Mouse (Mus musculus) ES-E14 (cell line): ENCODE results near the gene Slc2a9. TPM values are rescaled to one million over a fixed set of nuclear protein-coding genes. Genes with fewer than 3 reads are reported as not detected.

Experiments
- DNase-seq: peaks from one replicate; pipeline ENCODE4 v3.0.0-alpha.2; 2013; ENCODE audit warnings: low read depth, low spot score
- H3K27ac ChIP-seq: 2 replicates; pipeline ENCODE4 v1.5.1; 2012; ENCODE audit warnings: low read depth, mild to moderate bottlenecking, low read length, moderate library complexity, mixed read lengths; ENCODE audit not compliant: poor library complexity, insufficient read depth, severe bottlenecking
- H3K36me3 ChIP-seq: 2 replicates; pipeline ENCODE4 v1.6.1; 2012; ENCODE audit warnings: mild to moderate bottlenecking, low read length, moderate library complexity, mixed read lengths; ENCODE audit not compliant: control insufficient read depth, poor library complexity, insufficient read depth, severe bottlenecking
- H3K4me1 ChIP-seq, 2 experiments: fragments of 150-350 bp in 1 of 2; sonication (generic) in 1 of 2; 2 replicates each; pipeline ENCODE4 v1.6.1; 2012; ENCODE audit warnings: low read length in 2 of 2, mild to moderate bottlenecking in 1 of 2, mixed read lengths in 1 of 2; ENCODE audit not compliant: control insufficient read depth in 2 of 2, insufficient read depth in 2 of 2, poor library complexity in 1 of 2
- H3K4me3 ChIP-seq, 2 experiments: fragments of 150-350 bp in 1 of 2; sonication (generic) in 1 of 2; 2 replicates each; pipeline ENCODE4 v1.5.1; 2012; ENCODE audit warnings: low read length in 2 of 2, low read depth in 1 of 2, mild to moderate bottlenecking in 1 of 2, mixed read lengths in 1 of 2; ENCODE audit not compliant: insufficient read depth in 1 of 2, poor library complexity in 1 of 2, severe bottlenecking in 1 of 2
- H3K9ac ChIP-seq: 2 replicates; pipeline ENCODE4 v1.6.1; 2012; ENCODE audit warnings: low read depth, mild to moderate bottlenecking, low read length, mixed read lengths; ENCODE audit not compliant: poor library complexity, insufficient read depth, severe bottlenecking
- H3K9me3 ChIP-seq: fragments of 150-350 bp; sonication (generic); 2 replicates; pipeline ENCODE4 v1.6.1; 2012; ENCODE audit warnings: low read depth, mild to moderate bottlenecking, low read length; ENCODE audit not compliant: control insufficient read depth, insufficient read depth
- CHD2 ChIP-seq: IDR thresholded peaks from 2 replicates; pipeline ENCODE4 v1.6.1; 2014; ENCODE audit warnings: mild to moderate bottlenecking, low read depth, low read length, inconsistent platforms
- HCFC1 ChIP-seq: IDR thresholded peaks from 2 replicates; pipeline ENCODE4 v1.6.1; 2012; ENCODE audit warnings: low read length, inconsistent platforms, borderline replicate concordance; ENCODE audit not compliant: insufficient read depth
- MAFK ChIP-seq: IDR thresholded peaks from 2 replicates; pipeline ENCODE4 v1.6.1; 2014; ENCODE audit warnings: mild to moderate bottlenecking, low read depth, low read length, inconsistent platforms; ENCODE audit not compliant: insufficient read depth
- ZC3H11A ChIP-seq: IDR thresholded peaks from 2 replicates; pipeline ENCODE4 v1.6.1; 2012; ENCODE audit warnings: low read depth, mild to moderate bottlenecking, inconsistent platforms, low read length, borderline replicate concordance
- ZNF384 ChIP-seq: IDR thresholded peaks from 2 replicates; pipeline ENCODE4 v1.6.1; 2012; ENCODE audit warnings: low read depth, low read length, inconsistent platforms
- in situ Hi-C, 2 experiments: fragments of 600-800 bp; cut with MboI; formaldehyde crosslinking; loops; one replicate each; pipeline ENCODE4 v1.15.1; 2025; ENCODE audit warnings: low sequenced_read_pairs in 2 of 2, inconsistent platforms in 1 of 2; ENCODE audit not compliant: unreplicated experiment in 2 of 2
- total RNA-seq: library from RNA; depleted of rRNA; stranded (reverse); fragments of 300-350 nt; gene quantifications from 2 replicates; pipeline ENCODE4 v1.2.3, GENCODE M21; 2012

Slc2a9 gene
- total RNA-seq, 1 experiment: 0.71 TPM

GRCm38 (mm10) chr5:38448121-38448520 lies 54.8 kb downstream of the Slc2a9 start:
- Histone ChIP-seq H3K36me3 (no peaks in the 10 kb centered on the region), H3K27ac (no peak overlapping the region), H3K4me1 (no peaks in the 10 kb centered on the region), H3K9ac (no peak overlapping the region), H3K4me3 (no peak overlapping the region), H3K9me3 (no peaks in the 10 kb centered on the region)
- no peak for DNase-seq
- TF ChIP-seq ZNF384 (no peak), HCFC1 (no peak)
- in situ Hi-C loops: no loop called here

DNA sequence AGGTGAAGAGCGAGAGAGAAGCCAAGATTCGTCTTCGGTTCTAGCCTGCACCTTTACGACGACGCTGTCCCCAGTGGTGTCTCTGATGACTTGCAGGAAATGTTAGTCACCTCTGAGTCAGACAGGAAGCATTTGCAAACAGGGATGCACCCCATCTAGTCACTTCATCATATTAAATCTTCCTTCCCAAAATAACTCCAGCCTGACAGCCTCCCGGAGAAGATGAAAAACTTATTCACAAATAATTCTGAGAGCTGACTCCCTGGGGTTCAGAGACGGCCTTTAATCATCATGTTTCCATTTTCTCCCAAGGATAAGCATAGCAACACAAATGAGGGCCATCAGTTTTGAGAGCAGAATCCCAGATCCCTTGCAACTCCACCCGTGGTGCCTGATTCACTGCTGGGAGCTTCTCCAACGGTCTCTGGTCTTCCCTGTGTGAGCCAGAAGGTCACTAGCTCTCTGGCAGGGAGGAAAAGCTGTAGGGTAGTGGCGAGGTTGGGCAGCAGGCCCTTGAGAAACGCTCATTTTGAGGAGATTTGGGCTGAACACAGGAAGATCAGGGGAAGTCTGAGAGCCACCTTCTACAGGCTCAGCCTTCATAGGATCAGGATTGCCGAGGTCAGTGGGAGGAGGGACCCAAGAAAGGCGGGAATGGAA lies 56.5 kb downstream of the Slc2a9 start:
- Histone ChIP-seq H3K9ac (no peak overlapping the region), H3K36me3 (no peaks in the 10 kb centered on the region), H3K4me3 (no peak overlapping the region), H3K9me3 (no peaks in the 10 kb centered on the region), H3K4me1 (no peaks in the 10 kb centered on the region), H3K27ac (no peak overlapping the region; the same call in 1 of the 2 replicates)
- no peak for DNase-seq
- TF ChIP-seq HCFC1 (no peak), ZC3H11A (no peak), ZNF384 (no peak), MAFK (no peak), CHD2 (no peak)
- in situ Hi-C loops: no loop called here

DNA sequence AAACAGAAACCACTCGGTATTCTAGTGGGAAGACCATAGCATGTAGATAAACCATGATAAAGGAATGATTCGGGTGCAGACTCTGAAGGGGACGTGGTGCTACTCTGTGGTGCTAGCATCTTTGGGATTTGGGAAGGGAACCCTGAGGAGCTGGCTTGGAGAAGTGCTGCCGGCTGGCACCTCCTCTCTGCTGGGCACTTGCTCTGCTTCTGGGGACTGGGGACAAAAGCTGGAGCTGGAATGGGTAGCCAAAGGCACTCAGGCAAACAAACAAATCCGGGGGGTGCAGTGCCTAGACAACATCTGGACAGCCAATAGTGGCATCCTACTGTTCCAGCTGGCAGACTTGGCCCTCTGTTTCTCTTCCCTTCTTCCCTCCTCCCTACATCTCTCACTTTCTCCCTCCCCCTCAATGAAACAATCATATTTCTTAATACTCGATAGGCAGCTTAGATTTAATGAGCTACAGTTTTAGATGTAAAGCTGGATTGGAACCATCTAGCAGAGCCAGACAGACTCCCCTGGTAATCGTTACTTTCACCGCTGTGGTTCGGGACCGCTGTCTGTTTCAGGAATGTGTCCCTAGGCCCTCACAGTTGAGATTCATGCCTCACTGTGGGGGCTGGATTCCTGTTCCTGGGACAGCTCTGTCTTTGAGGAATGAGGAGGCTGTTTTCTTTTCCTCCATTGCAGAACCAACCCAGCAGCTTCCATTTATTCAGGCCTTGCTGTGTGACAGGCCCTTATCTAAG lies 61.7 kb downstream of the Slc2a9 start:
- H3K9me3 ChIP-seq: no peaks in the 10 kb centered on the region
- no peak for TF ChIP-seq ZC3H11A
- TF ChIP-seq CHD2: no peak
- no peak for TF ChIP-seq ZNF384
- no peak for TF ChIP-seq HCFC1
- TF ChIP-seq MAFK: no peak
- no peaks in the 10 kb centered on the region; a peak in 1 of 4 replicates for H3K4me1 ChIP-seq
- DNase-seq: no peak
- in situ Hi-C loops: no loop called here
- no peak overlapping the region for H3K9ac ChIP-seq
- H3K4me3 ChIP-seq: no peak overlapping the region
- no peaks in the 10 kb centered on the region for H3K36me3 ChIP-seq
- no peak overlapping the region for H3K27ac ChIP-seq

DNA sequence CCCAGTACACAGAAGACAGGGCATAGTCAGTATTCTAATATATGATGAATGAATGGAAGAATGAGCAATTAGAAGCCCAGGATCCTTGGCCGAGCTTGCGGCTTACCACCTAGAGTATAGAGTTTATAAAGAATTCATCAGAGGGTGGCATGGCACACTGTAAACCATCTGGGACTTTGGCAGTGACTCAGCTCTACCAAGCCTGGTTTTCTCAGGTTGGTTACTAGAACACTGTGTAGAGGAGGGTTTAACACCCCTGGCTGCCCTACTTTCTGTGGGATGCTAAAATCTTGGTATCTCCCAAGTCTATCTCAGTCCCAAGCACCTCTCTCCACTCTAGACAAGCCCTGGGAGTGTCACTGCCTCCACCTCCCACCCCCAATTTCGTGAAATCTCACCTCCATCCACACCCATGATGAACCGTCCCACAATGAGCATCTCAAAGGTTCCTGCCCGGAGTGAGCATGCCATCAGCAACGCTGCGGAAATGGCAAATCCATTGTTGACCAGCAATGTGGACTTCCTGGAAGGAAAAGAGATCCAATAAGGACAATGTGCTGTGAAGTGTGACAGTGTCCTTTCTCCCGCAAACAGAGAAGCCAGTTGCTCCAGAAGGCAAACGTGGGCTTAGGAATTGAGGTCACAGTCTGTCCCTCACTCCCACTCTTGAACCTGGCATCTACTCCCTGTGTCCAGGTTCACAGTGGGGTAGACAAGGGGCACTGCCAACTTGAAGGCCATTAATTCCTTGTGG lies 62.5 kb downstream of the Slc2a9 start:
- H3K27ac ChIP-seq: no peak overlapping the region
- H3K9me3 ChIP-seq: no peaks in the 10 kb centered on the region
- H3K36me3 ChIP-seq: no peaks in the 10 kb centered on the region
- no peak overlapping the region for H3K4me3 ChIP-seq
- no peak for DNase-seq
- in situ Hi-C loops: no loop called here
- H3K4me1 ChIP-seq: no peaks in the 10 kb centered on the region; a peak in 1 of 4 replicates
- no peak for TF ChIP-seq ZC3H11A
- no peak overlapping the region for H3K9ac ChIP-seq
